Mouse (Mus musculus) cerebellum, adult 11-12 months (tissue): ENCODE measurements around the gene Eea1.
A peak's percentile ranks its signal among the peaks of the same experiment; 100 is the strongest.

Experiments
- DNase-seq: peaks from one replicate; pipeline ENCODE4 v3.0.0; 2022

The Eea1 gene

GRCm38 (mm10) chr10:95950194-95950593 lies 9.7 kb downstream of the Eea1 start:
- no peak for DNase-seq

GRCm38 (mm10) chr10:95950797-95951196 lies 10.3 kb downstream of the Eea1 start:
- no peak for DNase-seq

GRCm38 (mm10) chr10:95951346-95951745 lies 10.9 kb downstream of the Eea1 start:
- DNase-seq = no peak

GRCm38 (mm10) chr10:95956629-95957028 lies 16.2 kb downstream of the Eea1 start:
- DNase-seq = no peak

GRCm38 (mm10) chr10:95957574-95957973 lies 17.1 kb downstream of the Eea1 start:
- DNase-seq = no peak

- DNase-seq = no peak
Observed at GRCm38 (mm10) chr10:95964679-95965078, 24.2 kb downstream of the Eea1 start.

- no peak for DNase-seq
Observed at GRCm38 (mm10) chr10:95969694-95970093, 29.2 kb downstream of the Eea1 start.

- DNase-seq = no peak
Observed at GRCm38 (mm10) chr10:95970744-95971212, 30.3 kb downstream of the Eea1 start.

- no peak for DNase-seq
Observed at GRCm38 (mm10) chr10:95971341-95971740, 30.9 kb downstream of the Eea1 start.

GRCm38 (mm10) chr10:95971942-95972341 lies 31.5 kb downstream of the Eea1 start:
- DNase-seq = no peak

- DNase-seq = no peak
Observed at GRCm38 (mm10) chr10:95974462-95974861, 34.0 kb downstream of the Eea1 start.

GRCm38 (mm10) chr10:95976798-95977197 lies 36.3 kb downstream of the Eea1 start:
- no peak for DNase-seq

- DNase-seq = no peak
Observed at GRCm38 (mm10) chr10:95989731-95990130, 49.3 kb downstream of the Eea1 start.

GRCm38 (mm10) chr10:95991176-95991575 lies 50.7 kb downstream of the Eea1 start:
- DNase-seq = no peak

GRCm38 (mm10) chr10:96000904-96001303 lies 60.5 kb downstream of the Eea1 start:
- DNase-seq = no peak

- no peak for DNase-seq
Observed at GRCm38 (mm10) chr10:96015738-96016137, 75.3 kb downstream of the Eea1 start.

GRCm38 (mm10) chr10:96017418-96017817 lies 77.0 kb downstream of the Eea1 start:
- no peak for DNase-seq

- peak; percentile 32 for DNase-seq
Observed at GRCm38 (mm10) chr10:96033356-96033984, 93.0 kb downstream of the Eea1 start.

GRCm38 (mm10) chr10:96034106-96034505 lies 93.7 kb downstream of the Eea1 start:
- DNase-seq = no peak

GRCm38 (mm10) chr10:96035951-96036350 lies 95.5 kb downstream of the Eea1 start:
- no peak for DNase-seq

GRCm38 (mm10) chr10:96044216-96044615 lies 103.8 kb downstream of the Eea1 start:
- DNase-seq = no peak

GRCm38 (mm10) chr10:96047960-96048536 lies 107.6 kb downstream of the Eea1 start:
- DNase-seq = no peak

- no peak for DNase-seq
Observed at GRCm38 (mm10) chr10:96048550-96048949, 108.1 kb downstream of the Eea1 start.

GRCm38 (mm10) chr10:96067347-96067746 lies 126.9 kb downstream of the Eea1 start:
- no peak for DNase-seq

GRCm38 (mm10) chr10:96074386-96074785 lies 133.9 kb downstream of the Eea1 start:
- DNase-seq = no peak
